Comparison of ENCODE assay signal across 12 mouse cellular contexts in the genomic region with DNA sequence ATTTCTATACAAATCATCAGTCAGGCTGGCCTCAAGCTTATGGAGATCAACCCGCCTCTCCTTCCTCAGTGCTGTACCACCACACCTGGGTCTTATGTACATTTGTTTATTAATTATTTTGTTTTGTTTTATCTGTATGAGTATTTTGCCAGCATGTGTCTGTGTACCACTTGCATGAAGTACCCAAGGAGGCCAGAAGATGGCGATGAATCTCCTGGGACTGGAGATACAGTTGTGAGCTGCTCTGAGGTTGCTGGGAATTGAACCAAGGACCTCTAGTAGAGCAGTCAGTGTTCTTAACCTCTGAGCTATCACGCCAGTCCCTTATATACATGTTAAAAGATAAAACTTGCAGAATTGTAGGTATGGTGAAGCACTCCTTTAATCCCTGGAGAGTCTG. TPM values are rescaled to one million over a fixed set of nuclear protein-coding genes. Genes with fewer than 3 reads are reported as not detected.
DNase-seq lines count a peak whose midpoint lies in the region; ATAC-seq lines count a peak whose summit lies in the region.
"Had no signal": no experiment of that assay in that cellular context is flagged by ENCODE, and none has a peak within 500 bp of the region (broad histone marks: within the 10 kb centered on the region; RNA-seq: fewer than 3 reads in every experiment).

No protein-coding gene starts in this region.

- WGBS in limb, embryonic 11.5 days, result 47% methylated on average over 3 of the region's 3 CpGs
- 41% methylated on average over 3 of the region's 3 CpGs for WGBS in limb, embryonic 10.5 days
- 65% methylated on average over 3 of the region's 3 CpGs for WGBS in kidney, embryonic 15.5 days

- H3K36me3 ChIP-seq in limb, embryonic 11.5 days (ENCODE audit: control insufficient read depth, insufficient read depth, low read length), result no peaks in the 10 kb centered on the region
- H3K36me3 ChIP-seq in limb, embryonic 10.5 days, result no peaks in the 10 kb centered on the region
- no peaks in the 10 kb centered on the region for H3K36me3 ChIP-seq in kidney, embryonic 15.5 days
- H3K36me3 ChIP-seq: embryonic facial prominence, embryonic 13.5 days; hindbrain, embryonic 10.5 days; lung, embryonic 15.5 days had no signal

- H3K4me2 ChIP-seq in limb, embryonic 11.5 days (ENCODE audit: low read depth, severe bottlenecking), result no peak overlapping the region
- H3K4me2 ChIP-seq in kidney, embryonic 15.5 days, result no peak overlapping the region
- H3K4me2 ChIP-seq: embryonic facial prominence, embryonic 13.5 days; lung, embryonic 15.5 days had no signal

- ATAC-seq in limb, embryonic 11.5 days (ENCODE audit: insufficient number of reproducible peaks, low FRiP score, low TSS enrichment, low read depth), result no peak
- ATAC-seq in kidney, embryonic 15.5 days (replicated peaks; ENCODE audit: low FRiP score), result no peak

- peaks cover 2% of the 10 kb centered on the region for H3K4me1 ChIP-seq in limb, embryonic 11.5 days (ENCODE audit: control insufficient read depth, insufficient read depth, low read length)
- H3K4me1 ChIP-seq in limb, embryonic 10.5 days, result peaks cover 26% of the 10 kb centered on the region
- peaks cover 34% of the 10 kb centered on the region for H3K4me1 ChIP-seq in kidney, embryonic 15.5 days

- peak; percentile 52 for DNase-seq in adrenal gland, postnatal 14 days
- no peak for DNase-seq in adrenal gland, postnatal 4 days (ENCODE audit: low spot score in 2 of 2)
- peak; percentile 50 for DNase-seq in limb, embryonic 11.5 days (ENCODE audit: low spot score)
- DNase-seq in limb, embryonic 10.5 days (ENCODE audit: low spot score), result no peak
- DNase-seq in R1 (ENCODE audit: low read depth, low spot score), result peak; percentile 59
- DNase-seq in retina, postnatal 1 day, result peak; percentile 57
- no peak for DNase-seq in adrenal gland, adult 2 months

- H3K9ac ChIP-seq in limb, embryonic 11.5 days (ENCODE audit: low read length), result no peak overlapping the region
- H3K9ac ChIP-seq in kidney, embryonic 15.5 days, result no peak overlapping the region
- H3K9ac ChIP-seq: embryonic facial prominence, embryonic 13.5 days; lung, embryonic 15.5 days had no signal

- no peak overlapping the region for H3K4me3 ChIP-seq in limb, embryonic 11.5 days (ENCODE audit: low read depth, low read length)
- no peak overlapping the region for H3K4me3 ChIP-seq in limb, embryonic 10.5 days
- H3K4me3 ChIP-seq in kidney, embryonic 15.5 days (replicated peaks), result no peak overlapping the region
- H3K4me3 ChIP-seq: embryonic facial prominence, embryonic 13.5 days; hindbrain, embryonic 10.5 days; lung, embryonic 15.5 days had no signal

- H3K9me3 ChIP-seq in limb, embryonic 11.5 days (ENCODE audit: control insufficient read depth, low read length), result no peaks in the 10 kb centered on the region
- no peaks in the 10 kb centered on the region for H3K9me3 ChIP-seq in limb, embryonic 10.5 days (replicated peaks)
- no peaks in the 10 kb centered on the region for H3K9me3 ChIP-seq in kidney, embryonic 15.5 days (replicated peaks)
- H3K9me3 ChIP-seq: embryonic facial prominence, embryonic 13.5 days; hindbrain, embryonic 10.5 days; lung, embryonic 15.5 days had no signal

- no peak overlapping the region for H3K27ac ChIP-seq in limb, embryonic 11.5 days (replicated peaks; ENCODE audit: low read depth, low read length)
- H3K27ac ChIP-seq in limb, embryonic 10.5 days, result no peak overlapping the region
- no peak overlapping the region for H3K27ac ChIP-seq in kidney, embryonic 15.5 days
- H3K27ac ChIP-seq: embryonic facial prominence, embryonic 13.5 days; hindbrain, embryonic 10.5 days; lung, embryonic 15.5 days had no signal

- H3K27me3 ChIP-seq in limb, embryonic 11.5 days (ENCODE audit: control insufficient read depth, insufficient read depth, low read length), result 0 out of 2 replicates have a peak, but pooled peaks cover 1% of the 10 kb centered on the region
- peaks cover 4% of the 10 kb centered on the region; the same call in 1 of the 2 replicates for H3K27me3 ChIP-seq in limb, embryonic 10.5 days (ENCODE audit: low read depth, poor library complexity, severe bottlenecking)
- peaks cover 7% of the 10 kb centered on the region; the same call in 1 of the 2 replicates for H3K27me3 ChIP-seq in kidney, embryonic 15.5 days
- H3K27me3 ChIP-seq: lung, embryonic 15.5 days had no signal

RNA-seq across cellular contexts. Expression of gene Heyl, which starts 10.0 kb away (rescaled TPM):
- total RNA-seq in adrenal gland, postnatal 14 days (2021), result 14.1 and 17.8 TPM in 2 replicates
- total RNA-seq in adrenal gland, postnatal 4 days (2021), result 10 to 100 TPM; 12.4 to 17.6 TPM
- polyA plus RNA-seq in limb, embryonic 11.5 days (2014; fragmentation: Nextera tagmentation; extraction: Ambion mirVana), result 2.4 and 2.7 TPM in 2 replicates
- 1.8 and 2.2 TPM in 2 replicates for polyA plus RNA-seq in limb, embryonic 10.5 days (2016; fragmentation: Nextera tagmentation; extraction: Ambion mirVana)
- total RNA-seq in adrenal gland, adult 2 months (2021), result 10 to 100 TPM in 1 of 2 experiments, 1 to 10 TPM in 1; 4.3 to 11.5 TPM
- polyA plus RNA-seq in adrenal gland, adult 2 months (2012; rRNA removed), result 4.5 and 5.9 TPM in 2 replicates
- 44.2 and 47.7 TPM in 2 replicates for polyA plus RNA-seq in kidney, embryonic 15.5 days (2015; fragmentation: Nextera tagmentation; extraction: Ambion mirVana)

RNA-seq across cellular contexts. Expression of gene Nt5c1a, which starts 22.0 kb away (rescaled TPM):
- 23.8 and 25.4 TPM in 2 replicates for total RNA-seq in adrenal gland, postnatal 14 days (2021)
- 10 to 100 TPM; 15.3 to 15.7 TPM for total RNA-seq in adrenal gland, postnatal 4 days (2021)
- polyA plus RNA-seq in limb, embryonic 11.5 days (2014; fragmentation: Nextera tagmentation; extraction: Ambion mirVana), result not detected in 2 replicates
- polyA plus RNA-seq in limb, embryonic 10.5 days (2016; fragmentation: Nextera tagmentation; extraction: Ambion mirVana), result not detected in 2 replicates
- 10 to 100 TPM; 38.8 to 82.5 TPM for total RNA-seq in adrenal gland, adult 2 months (2021)
- 21.3 and 23.3 TPM in 2 replicates for polyA plus RNA-seq in adrenal gland, adult 2 months (2012; rRNA removed)
- 0.25 and 0.49 TPM in 2 replicates for polyA plus RNA-seq in kidney, embryonic 15.5 days (2015; fragmentation: Nextera tagmentation; extraction: Ambion mirVana)
- polyA plus RNA-seq: C2C12; embryonic facial prominence, embryonic 13.5 days; hindbrain, embryonic 10.5 days; lung, embryonic 15.5 days had no signal

RNA-seq across cellular contexts. Expression of gene Pabpc4, which starts 38.8 kb away (rescaled TPM):
- 98.4 and 98.6 TPM in 2 replicates for total RNA-seq in adrenal gland, postnatal 14 days (2021)
- total RNA-seq in adrenal gland, postnatal 4 days (2021), result 100 to 1,000 TPM; 104 to 119 TPM
- 50.5 and 56.2 TPM in 2 replicates for polyA plus RNA-seq in limb, embryonic 11.5 days (2014; fragmentation: Nextera tagmentation; extraction: Ambion mirVana)
- polyA plus RNA-seq in limb, embryonic 10.5 days (2016; fragmentation: Nextera tagmentation; extraction: Ambion mirVana), result 54.1 and 64.4 TPM in 2 replicates
- total RNA-seq in adrenal gland, adult 2 months (2021), result 100 to 1,000 TPM in 1 of 2 experiments, 10 to 100 TPM in 1; 98.9 to 110 TPM
- 270 and 277 TPM in 2 replicates for polyA plus RNA-seq in adrenal gland, adult 2 months (2012; rRNA removed)
- polyA plus RNA-seq in kidney, embryonic 15.5 days (2015; fragmentation: Nextera tagmentation; extraction: Ambion mirVana), result 45.3 and 47.4 TPM in 2 replicates

RNA-seq across cellular contexts. Expression of gene Hpcal4, which starts 40.3 kb away (rescaled TPM):
- 5.4 and 6.3 TPM in 2 replicates for total RNA-seq in adrenal gland, postnatal 14 days (2021)
- total RNA-seq in adrenal gland, postnatal 4 days (2021), result 1 to 10 TPM; 3.1 to 5.5 TPM
- 0.17 and 1.7 TPM in 2 replicates for polyA plus RNA-seq in limb, embryonic 11.5 days (2014; fragmentation: Nextera tagmentation; extraction: Ambion mirVana)
- polyA plus RNA-seq in limb, embryonic 10.5 days (2016; fragmentation: Nextera tagmentation; extraction: Ambion mirVana), result 0.28 and 0.48 TPM in 2 replicates
- total RNA-seq in adrenal gland, adult 2 months (2021), result 1 to 10 TPM; 3.1 to 5.4 TPM
- 3.1 and 4.9 TPM in 2 replicates for polyA plus RNA-seq in adrenal gland, adult 2 months (2012; rRNA removed)
- polyA plus RNA-seq in kidney, embryonic 15.5 days (2015; fragmentation: Nextera tagmentation; extraction: Ambion mirVana), result 1.3 TPM in 2 replicates
- polyA plus RNA-seq: C2C12 had no signal

Comparison
In these comparisons a context has a peak if more than half of its experiments do, and no peak if none do; other contexts are left out.
1. DNase-seq: peak in adrenal gland, postnatal 14 days (single experiment), limb, embryonic 11.5 days (single experiment), R1 (single experiment) and retina, postnatal 1 day (single experiment); none in adrenal gland, postnatal 4 days (0 of 2), limb, embryonic 10.5 days (single experiment) and adrenal gland, adult 2 months (single experiment).
2. RNA of gene Nt5c1a, which starts 22.0 kb away (polyA plus RNA-seq): 21.3 to 23.3 TPM in adrenal gland, adult 2 months; 0.25 to 0.49 TPM in kidney, embryonic 15.5 days, not detected in limb, embryonic 11.5 days and not detected in limb, embryonic 10.5 days; every median in the first group is over 10 times any median in the second.